Mouse (Mus musculus): ENCODE data around the gene Dnajb4.
"Not testable (repeated sequence)": the region's sequence is repeated elsewhere in the genome, so short reads cannot be mapped to it uniquely, and the experiment has no call there.

Gene Dnajb4

DNA sequence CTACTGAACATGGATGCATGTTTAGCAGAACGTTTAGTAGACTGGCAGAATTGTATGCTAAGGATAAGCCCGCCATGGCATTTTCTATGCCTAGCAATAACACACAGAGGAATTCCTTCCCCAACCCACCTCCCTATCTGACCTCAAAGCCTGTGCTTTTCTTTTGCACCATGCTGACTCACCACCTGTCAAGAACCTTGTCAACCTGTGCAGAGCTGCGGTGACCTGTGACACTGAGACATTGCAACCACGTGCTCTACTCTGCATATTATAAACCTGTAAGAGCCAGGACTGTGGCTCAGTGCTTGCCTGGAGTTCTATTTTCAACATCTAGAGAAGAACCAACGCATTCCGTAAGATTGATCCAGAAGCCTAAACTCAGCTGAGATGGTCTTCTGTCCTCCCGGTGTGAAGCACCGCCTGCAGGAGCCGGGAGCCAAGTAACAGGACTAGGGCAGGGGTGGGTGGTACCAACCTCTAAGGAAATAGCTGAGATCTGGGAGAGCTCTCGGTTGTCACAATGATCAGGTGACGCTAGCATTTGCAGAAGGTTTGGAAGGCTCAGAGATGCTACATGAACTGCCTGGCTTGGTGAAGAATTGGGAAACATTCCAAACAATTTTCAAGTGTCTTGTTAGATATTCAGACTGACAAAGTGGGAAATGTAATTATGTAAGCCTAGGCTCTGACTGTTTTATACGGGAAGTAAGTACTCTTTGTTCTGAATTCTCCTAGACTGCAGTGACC is 62.8 kb downstream of the Dnajb4 start:
- no peak for DNase-seq (ENCODE audit: low spot score)

DNA sequence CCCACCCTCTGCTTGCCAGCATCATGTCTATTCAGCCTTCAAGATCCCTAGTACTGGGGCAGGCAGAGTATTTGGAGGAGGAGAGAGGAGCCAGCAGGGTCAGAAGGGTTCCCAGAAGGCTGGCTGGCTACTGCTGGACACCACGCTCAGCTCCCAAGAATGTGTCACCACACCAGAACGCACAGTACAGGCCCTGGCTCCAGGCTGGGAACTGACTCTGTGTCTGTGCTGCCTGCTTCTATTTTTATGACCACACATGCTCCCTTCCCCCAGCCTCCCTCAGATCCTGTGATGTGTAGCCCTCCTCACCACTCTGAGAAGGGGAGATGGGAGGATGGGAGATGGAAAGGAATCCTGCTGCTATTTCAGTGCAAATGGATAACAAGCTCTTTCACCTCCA is 64.9 kb downstream of the Dnajb4 start:
- no peak for DNase-seq (ENCODE audit: low spot score)

DNA sequence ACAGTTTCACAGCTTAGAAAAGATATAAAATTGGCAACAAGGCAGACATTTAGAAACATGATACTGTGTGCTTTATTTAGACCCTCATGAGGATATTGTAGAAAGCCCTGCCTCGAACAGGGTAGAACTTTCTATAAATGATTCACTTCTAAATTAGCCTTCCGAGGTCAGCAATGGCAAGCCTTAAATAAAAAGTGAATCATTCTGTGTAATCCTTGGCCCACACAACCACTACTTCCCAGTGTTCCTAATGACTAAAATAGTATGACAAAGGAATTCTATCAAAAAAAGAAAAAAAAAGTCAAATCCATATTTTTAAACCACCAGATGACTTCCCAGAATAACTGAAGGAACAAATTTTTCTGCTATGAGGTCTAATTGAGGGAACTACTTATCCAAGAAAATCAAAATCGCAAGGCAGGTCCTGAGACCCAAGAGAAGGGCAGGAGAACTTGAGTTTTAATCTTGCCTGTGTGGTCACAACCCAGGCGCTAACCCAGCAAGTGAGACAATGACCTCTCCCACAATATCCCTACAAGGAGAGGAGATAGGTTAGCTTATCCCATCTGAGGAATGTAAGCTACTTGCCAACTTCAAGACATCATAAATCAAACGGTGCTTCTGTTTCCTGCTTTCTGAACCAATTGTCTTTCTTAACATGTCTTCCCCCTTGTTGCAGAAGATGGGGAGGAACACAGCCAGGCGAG is 67.0 kb downstream of the Dnajb4 start:
- no peak for DNase-seq (ENCODE audit: low spot score)

DNA sequence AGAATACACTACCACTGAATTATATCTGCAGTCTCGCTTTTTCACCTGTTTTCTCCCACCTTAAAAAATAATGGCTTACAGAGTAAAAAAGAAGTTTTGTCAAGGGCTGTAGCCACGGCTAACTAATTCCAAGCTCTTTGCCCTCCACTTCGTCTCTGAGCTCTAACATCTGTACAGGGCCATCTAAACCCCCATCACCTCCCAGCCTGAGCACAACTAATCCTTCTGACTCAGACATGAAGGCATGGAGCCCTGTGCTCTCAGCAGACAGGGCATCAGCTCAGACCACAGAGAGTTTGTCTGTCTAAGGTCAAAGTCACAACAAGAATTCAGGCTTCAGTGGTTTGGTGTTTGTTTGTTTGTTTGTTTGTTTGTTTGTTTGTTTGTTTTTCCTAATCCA is 68.0 kb downstream of the Dnajb4 start:
- no peak for DNase-seq (ENCODE audit: low spot score)

DNA sequence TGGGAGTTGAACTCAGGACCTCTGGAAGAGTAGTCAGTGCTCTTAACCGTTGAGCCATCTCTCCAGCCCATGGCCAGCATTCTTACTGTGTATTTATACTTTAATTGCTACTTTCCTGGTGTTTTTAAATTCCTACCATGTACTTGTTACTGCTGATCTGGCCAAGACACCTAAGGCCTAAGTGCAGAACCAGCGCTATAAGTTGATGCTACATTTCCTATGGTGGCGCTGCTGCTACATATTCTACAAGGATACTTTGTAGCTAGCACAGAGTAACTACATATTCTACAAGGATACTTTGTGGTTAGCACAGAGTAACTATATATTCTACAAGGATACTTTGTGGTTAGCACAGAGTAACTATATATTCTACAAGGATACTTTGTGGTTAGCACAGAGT is 70.8 kb downstream of the Dnajb4 start:
- DNase-seq (ENCODE audit: low spot score): not testable (repeated sequence)

DNA sequence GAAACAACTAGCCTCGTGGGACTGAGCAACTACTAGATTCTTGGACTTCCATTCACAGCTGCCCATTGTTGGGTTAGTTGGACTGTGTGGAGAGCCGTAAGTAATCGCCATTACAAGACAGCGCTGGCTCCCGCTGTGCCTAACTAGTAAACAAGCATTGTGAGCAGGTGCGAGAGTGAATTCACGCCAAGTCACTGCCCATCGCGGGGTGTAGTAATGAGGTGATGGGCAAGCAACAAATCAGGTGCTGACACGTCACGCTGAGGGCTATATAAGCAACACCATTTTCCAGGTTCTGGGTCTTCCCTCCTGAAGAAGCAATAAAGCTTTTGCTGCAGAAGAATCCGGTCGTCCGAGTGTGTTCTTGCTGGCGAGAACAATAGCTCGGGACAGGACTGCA is 74.0 kb downstream of the Dnajb4 start:
- not testable (repeated sequence) for DNase-seq (ENCODE audit: low spot score)

DNA sequence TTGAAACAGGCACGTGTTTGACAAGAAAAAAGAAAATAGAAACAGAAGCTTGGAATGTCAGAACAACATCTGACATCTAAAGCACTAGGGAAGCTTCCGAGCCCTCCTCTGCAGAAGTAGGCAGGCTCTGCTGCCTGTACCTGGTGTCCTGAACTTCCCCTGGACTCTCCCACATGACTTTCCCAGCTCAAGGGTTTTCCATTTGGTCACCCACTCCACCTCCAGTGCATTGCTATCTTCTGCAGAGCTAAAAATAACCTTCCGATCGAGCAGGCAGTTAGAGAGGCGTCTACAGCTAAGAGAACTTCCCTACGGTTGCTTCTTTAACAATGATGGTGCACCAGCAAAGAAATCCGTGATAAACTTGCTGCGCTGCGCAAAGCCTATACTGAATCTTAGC is 76.5 kb downstream of the Dnajb4 start:
- DNase-seq (ENCODE audit: low spot score): no peak

DNA sequence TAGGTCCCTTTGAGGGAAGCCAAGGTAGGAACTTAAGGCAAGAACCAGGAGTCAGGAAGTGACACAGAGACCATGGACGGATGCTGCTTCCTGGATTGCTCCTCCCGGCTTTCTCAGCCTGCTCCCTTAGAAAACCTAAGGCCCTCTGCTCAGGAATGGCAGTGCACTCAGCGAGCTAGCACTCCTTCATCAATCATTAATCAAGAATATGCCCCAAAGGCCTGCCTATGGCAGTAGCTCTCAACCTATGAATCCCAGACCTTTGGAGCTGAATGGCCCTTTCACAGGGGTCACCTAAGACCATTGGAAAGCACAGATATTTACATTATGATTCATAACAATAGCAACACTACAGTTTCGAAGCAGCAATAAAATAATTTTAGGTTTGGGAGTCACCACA is 79.1 kb downstream of the Dnajb4 start:
- DNase-seq (ENCODE audit: low spot score): no peak

DNA sequence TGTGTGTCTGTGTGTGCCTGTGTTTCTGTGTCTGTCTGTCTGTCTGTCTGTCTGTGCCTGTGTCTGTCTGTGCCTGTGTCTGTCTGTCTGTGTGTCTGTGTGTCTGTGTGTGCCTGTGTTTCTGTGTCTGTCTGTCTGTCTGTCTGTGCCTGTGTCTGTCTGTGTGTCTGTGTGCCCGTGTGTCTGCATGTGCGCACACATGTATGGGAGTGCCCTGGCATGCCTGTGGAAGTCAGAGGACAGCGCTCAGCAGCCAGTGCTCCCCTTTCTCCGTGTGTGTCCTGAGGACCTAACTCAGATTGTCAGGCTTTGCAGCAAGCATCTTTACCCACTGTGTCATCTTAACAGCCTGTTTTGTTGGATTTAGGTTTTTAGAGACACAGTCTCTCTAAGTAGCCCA is 80.7 kb downstream of the Dnajb4 start:
- not testable (repeated sequence) for DNase-seq (ENCODE audit: low spot score)

DNA sequence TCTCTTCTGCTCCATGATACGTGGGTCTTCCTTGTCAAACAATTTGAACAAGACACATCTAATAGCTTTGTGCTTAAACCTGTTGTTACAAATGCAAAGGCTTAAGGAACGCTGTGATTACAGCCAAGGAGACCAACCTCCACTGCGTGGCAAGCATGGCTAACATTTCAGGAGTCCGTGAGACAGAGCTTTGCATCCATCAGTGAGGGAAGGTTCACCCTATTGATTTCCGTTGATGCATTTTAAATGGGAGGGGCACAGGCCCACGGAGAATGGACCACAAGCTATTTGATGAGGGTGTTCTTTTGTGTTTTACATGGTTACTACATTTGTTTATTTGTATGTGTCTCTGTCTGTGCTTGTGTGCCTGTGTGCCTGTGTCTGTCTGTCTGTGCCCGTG is 81.5 kb downstream of the Dnajb4 start:
- DNase-seq (ENCODE audit: low spot score): no peak
